Mouse (Mus musculus): Measurements from ENCODE around the gene Ncapd2.

GRCm38 (mm10) chr6:125168086-125168485, 23.4 kb downstream of the Ncapd2 start:
- TF ChIP-seq GATA1 (IDR thresholded peaks at IDR 0.05; ENCODE audit: borderline replicate concordance, low read length) (no peak), FLI1 (IDR thresholded peaks at IDR 0.05; ENCODE audit: low read length) (no peak)

Data from megakaryocyte, embryonic 14.5 days (primary cell).